Mouse (Mus musculus): ENCODE results near the gene Gm49387. TPM values are rescaled to one million over a fixed set of nuclear protein-coding genes. Genes with fewer than 3 reads are reported as not detected.

The Gm49387 gene
- polyA plus RNA-seq, 1 experiment from 2014 or later: not detected

DNA sequence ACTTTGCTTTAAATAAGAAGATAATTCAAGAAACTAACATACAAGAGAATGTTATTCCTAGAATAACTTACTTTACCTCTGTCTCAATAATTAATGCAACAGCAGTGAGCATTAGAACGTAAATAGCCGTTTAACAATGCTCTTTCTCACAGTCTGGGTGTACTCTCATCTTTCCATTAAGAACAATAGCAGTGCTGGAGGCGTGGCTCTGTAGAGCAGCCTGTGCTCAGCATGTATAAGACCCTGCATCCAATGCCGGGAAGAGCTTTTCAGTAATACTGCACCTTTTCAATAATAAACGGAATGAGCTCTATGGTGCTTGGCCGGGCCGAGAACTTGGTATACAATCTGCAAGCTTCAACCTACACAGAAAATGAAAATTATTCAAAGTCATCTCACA lies 10.0 kb downstream of the Gm49387 start:
- DNase-seq (ENCODE audit: low spot score): no peak
- no peaks in the 10 kb centered on the region for H3K9me3 ChIP-seq (ENCODE audit: control insufficient read depth, low read length)
- no peak overlapping the region for H3K9ac ChIP-seq (ENCODE audit: low read length)
- ATAC-seq (replicated peaks; ENCODE audit: low FRiP score): no peak
- H3K27me3 ChIP-seq (ENCODE audit: control insufficient read depth, insufficient read depth, low read length): no peaks in the 10 kb centered on the region
- H3K27ac ChIP-seq (ENCODE audit: low read depth, low read length): no peak overlapping the region
- 52% methylated on average over 7 of the region's 7 CpGs for WGBS
- no peak overlapping the region for H3K4me3 ChIP-seq (ENCODE audit: low read depth, low read length)
- no peak overlapping the region for H3K4me2 ChIP-seq (ENCODE audit: low read depth, low read length, severe bottlenecking)
- no peaks in the 10 kb centered on the region for H3K36me3 ChIP-seq (ENCODE audit: control insufficient read depth, insufficient read depth, low read length)
- H3K4me1 ChIP-seq (replicated peaks; ENCODE audit: control insufficient read depth, insufficient read depth, low read length): no peaks in the 10 kb centered on the region

DNA sequence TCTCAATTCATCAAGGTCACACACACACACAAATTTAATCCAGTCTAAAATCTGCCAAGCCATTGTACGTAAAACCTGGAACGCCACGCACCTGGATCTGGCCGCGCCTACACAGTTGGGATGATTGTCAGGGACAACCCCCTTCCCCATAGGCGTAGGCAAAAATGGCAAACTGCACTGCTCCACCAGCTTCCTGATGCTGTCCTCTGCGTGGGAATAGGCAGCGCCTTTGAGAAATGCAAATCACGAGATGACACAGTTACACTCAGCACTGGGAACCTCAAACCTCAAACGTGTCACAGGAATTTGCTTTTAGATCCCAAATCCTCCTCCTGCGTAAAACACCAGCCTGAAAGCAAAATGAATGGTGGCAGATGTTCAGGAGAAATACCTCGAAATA lies 17.9 kb downstream of the Gm49387 start:
- no peaks in the 10 kb centered on the region for H3K4me1 ChIP-seq (replicated peaks; ENCODE audit: control insufficient read depth, insufficient read depth, low read length)
- ATAC-seq (replicated peaks; ENCODE audit: low FRiP score) (no peak), DNase-seq (ENCODE audit: low spot score) (no peak)
- H3K9me3 ChIP-seq (ENCODE audit: control insufficient read depth, low read length): no peaks in the 10 kb centered on the region
- H3K36me3 ChIP-seq (ENCODE audit: control insufficient read depth, insufficient read depth, low read length): no peaks in the 10 kb centered on the region
- H3K27ac ChIP-seq (ENCODE audit: low read depth, low read length): no peak overlapping the region
- no peak overlapping the region for H3K4me3 ChIP-seq (ENCODE audit: low read depth, low read length)
- 86% methylated on average over 12 of the region's 12 CpGs for WGBS
- no peak overlapping the region for H3K9ac ChIP-seq (ENCODE audit: low read length)
- no peaks in the 10 kb centered on the region for H3K27me3 ChIP-seq (ENCODE audit: control insufficient read depth, insufficient read depth, low read length)
- no peak overlapping the region for H3K4me2 ChIP-seq (ENCODE audit: low read depth, low read length, severe bottlenecking)

DNA sequence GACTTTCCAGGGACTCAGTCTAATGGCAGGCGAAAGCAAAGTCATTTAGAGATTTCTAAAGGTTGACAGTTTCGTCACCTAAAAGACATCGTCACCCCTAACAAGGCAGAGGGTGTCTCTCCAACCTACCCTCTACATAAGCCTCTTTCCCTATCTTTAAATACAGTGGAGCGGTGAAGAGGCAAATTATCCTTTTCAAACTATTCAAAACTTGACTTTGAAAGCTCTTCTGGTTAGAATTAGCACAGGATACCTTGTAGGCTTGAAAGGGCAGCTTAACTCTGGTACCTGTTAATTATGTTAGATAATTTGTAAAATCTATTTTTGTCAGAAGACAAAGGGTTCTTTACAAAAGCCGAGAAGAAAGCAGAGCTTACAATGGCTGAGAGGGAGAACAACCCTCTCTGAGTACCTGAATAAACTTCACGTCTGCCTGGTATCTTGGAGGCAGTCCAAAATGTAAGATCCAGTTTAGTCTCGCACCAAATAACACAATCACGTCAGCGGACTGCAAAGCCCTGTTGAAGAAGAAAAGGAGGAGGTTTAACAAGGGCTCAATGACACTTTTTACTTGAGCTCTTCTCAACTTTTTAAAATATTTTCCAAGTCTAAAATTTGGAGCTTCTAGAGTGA lies 20.0 kb downstream of the Gm49387 start:
- H3K4me2 ChIP-seq (ENCODE audit: low read depth, low read length, severe bottlenecking): no peak overlapping the region
- no peaks in the 10 kb centered on the region for H3K27me3 ChIP-seq (ENCODE audit: control insufficient read depth, insufficient read depth, low read length)
- no peaks in the 10 kb centered on the region for H3K9me3 ChIP-seq (ENCODE audit: control insufficient read depth, low read length)
- no peak for ATAC-seq (replicated peaks; ENCODE audit: low FRiP score)
- no peak overlapping the region for H3K4me3 ChIP-seq (ENCODE audit: low read depth, low read length)
- no peak for DNase-seq (ENCODE audit: low spot score)
- no peaks in the 10 kb centered on the region for H3K4me1 ChIP-seq (replicated peaks; ENCODE audit: control insufficient read depth, insufficient read depth, low read length)
- no peak overlapping the region for H3K27ac ChIP-seq (ENCODE audit: low read depth, low read length)
- H3K36me3 ChIP-seq (ENCODE audit: control insufficient read depth, insufficient read depth, low read length): no peaks in the 10 kb centered on the region
- H3K9ac ChIP-seq (ENCODE audit: low read length): no peak overlapping the region
- WGBS: 64% methylated on average over 9 of the region's 9 CpGs

DNA sequence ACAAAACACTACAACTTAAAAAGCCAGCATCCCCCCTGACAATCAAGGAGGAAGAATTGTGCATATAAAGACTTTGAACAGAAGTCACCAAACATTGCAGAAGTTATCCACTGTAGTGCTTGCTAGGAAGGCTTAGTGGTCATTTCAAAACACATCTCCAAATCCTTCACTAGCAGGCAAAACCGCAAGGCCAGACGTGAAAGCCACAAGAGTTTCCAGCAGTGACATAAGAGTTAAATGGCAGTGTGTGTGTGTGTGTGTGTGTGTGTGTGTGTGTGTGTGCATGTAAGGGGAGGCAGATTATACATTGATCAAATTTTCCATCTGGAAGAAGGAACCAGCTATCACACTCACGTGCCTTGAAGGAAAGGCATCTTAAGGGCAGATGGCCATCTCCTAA lies 22.7 kb downstream of the Gm49387 start:
- 93% methylated on average over 3 of the region's 3 CpGs for WGBS
- Histone ChIP-seq H3K27ac (ENCODE audit: low read depth, low read length) (no peak overlapping the region), H3K36me3 (ENCODE audit: control insufficient read depth, insufficient read depth, low read length) (no peaks in the 10 kb centered on the region), H3K9ac (ENCODE audit: low read length) (no peak overlapping the region), H3K4me2 (ENCODE audit: low read depth, low read length, severe bottlenecking) (no peak overlapping the region), H3K4me1 (replicated peaks; ENCODE audit: control insufficient read depth, insufficient read depth, low read length) (no peaks in the 10 kb centered on the region), H3K9me3 (ENCODE audit: control insufficient read depth, low read length) (no peaks in the 10 kb centered on the region), H3K27me3 (ENCODE audit: control insufficient read depth, insufficient read depth, low read length) (no peaks in the 10 kb centered on the region), H3K4me3 (ENCODE audit: low read depth, low read length) (no peak overlapping the region)
- ATAC-seq (replicated peaks; ENCODE audit: low FRiP score): no peak
- no peak for DNase-seq (ENCODE audit: low spot score)

DNA sequence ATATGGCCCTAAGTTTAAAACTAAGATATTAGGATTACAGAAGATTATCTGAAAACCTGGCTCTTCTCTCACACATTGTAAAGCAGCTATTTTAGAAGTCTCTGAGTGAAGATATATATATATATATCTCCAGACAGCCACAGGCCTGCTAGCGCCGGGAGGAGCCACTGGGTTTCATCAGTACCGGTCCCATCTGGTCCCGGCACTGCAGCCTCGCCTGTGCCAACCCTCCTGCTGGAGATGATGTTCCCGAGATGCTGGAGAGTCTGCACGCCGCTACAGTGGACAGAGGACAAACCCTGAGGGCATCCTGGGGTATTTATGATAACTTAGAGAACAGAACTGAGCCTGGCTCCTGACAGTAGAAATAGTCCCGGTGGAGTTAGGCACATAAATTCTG lies 23.5 kb downstream of the Gm49387 start:
- Histone ChIP-seq H3K4me2 (ENCODE audit: low read depth, low read length, severe bottlenecking) (no peak overlapping the region), H3K27ac (ENCODE audit: low read depth, low read length) (no peak overlapping the region), H3K27me3 (ENCODE audit: control insufficient read depth, insufficient read depth, low read length) (no peaks in the 10 kb centered on the region), H3K9me3 (ENCODE audit: control insufficient read depth, low read length) (no peaks in the 10 kb centered on the region), H3K9ac (ENCODE audit: low read length) (no peak overlapping the region), H3K36me3 (ENCODE audit: control insufficient read depth, insufficient read depth, low read length) (no peaks in the 10 kb centered on the region), H3K4me3 (ENCODE audit: low read depth, low read length) (no peak overlapping the region), H3K4me1 (replicated peaks; ENCODE audit: control insufficient read depth, insufficient read depth, low read length) (no peaks in the 10 kb centered on the region)
- ATAC-seq (replicated peaks; ENCODE audit: low FRiP score): no peak
- WGBS: 90% methylated on average over 9 of the region's 9 CpGs
- DNase-seq (ENCODE audit: low spot score): no peak

DNA sequence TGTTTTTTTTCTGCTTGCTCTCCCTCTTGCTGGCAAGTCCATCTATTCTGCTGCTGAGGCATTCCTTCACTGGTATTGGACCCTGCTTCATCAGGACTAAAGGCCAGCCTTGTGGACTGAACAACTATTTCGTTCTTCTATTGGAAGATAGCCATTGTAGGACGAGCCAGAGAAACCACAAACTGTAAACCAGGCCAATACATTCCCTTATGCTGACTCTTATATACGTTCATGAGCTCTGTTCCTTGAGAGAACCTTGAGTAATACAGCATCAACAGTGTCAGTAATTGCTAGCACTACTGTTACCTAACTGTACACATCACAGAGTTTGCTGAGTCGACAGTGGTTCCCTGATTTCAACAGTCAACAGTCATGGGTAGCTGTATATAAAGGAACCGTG lies 27.0 kb downstream of the Gm49387 start:
- DNase-seq (ENCODE audit: low spot score) (no peak), ATAC-seq (replicated peaks; ENCODE audit: low FRiP score) (no peak)
- Histone ChIP-seq H3K9ac (ENCODE audit: low read length) (no peak overlapping the region), H3K9me3 (ENCODE audit: control insufficient read depth, low read length) (no peaks in the 10 kb centered on the region), H3K36me3 (ENCODE audit: control insufficient read depth, insufficient read depth, low read length) (no peaks in the 10 kb centered on the region), H3K27me3 (ENCODE audit: control insufficient read depth, insufficient read depth, low read length) (no peaks in the 10 kb centered on the region), H3K4me1 (replicated peaks; ENCODE audit: control insufficient read depth, insufficient read depth, low read length) (no peaks in the 10 kb centered on the region), H3K4me3 (ENCODE audit: low read depth, low read length) (no peak overlapping the region), H3K27ac (ENCODE audit: low read depth, low read length) (no peak overlapping the region), H3K4me2 (ENCODE audit: low read depth, low read length, severe bottlenecking) (no peak overlapping the region)
- WGBS: 86% methylated on average over 5 of the region's 5 CpGs

DNA sequence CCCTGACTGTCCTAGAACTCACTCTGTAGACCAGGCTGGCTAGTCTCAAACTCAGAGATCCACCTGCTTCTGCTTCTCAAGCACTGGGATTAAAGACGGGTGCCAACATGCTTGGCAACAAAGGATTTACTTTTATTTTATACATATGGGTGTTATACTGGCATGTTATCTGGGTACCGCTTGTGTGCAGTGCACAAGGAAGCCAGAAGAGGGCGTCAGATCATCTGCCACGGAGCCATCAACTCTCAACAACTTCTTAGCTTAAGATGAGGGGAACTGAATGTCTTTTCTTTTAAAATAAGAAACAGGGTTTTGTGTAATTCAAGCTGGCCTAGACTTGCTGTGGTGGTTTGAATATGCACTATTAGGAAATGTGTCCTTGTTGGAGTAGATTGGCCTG lies 28.7 kb downstream of the Gm49387 start:
- Histone ChIP-seq H3K9ac (ENCODE audit: low read length) (no peak overlapping the region), H3K27ac (ENCODE audit: low read depth, low read length) (no peak overlapping the region), H3K27me3 (ENCODE audit: control insufficient read depth, insufficient read depth, low read length) (no peaks in the 10 kb centered on the region), H3K4me2 (ENCODE audit: low read depth, low read length, severe bottlenecking) (no peak overlapping the region), H3K4me1 (replicated peaks; ENCODE audit: control insufficient read depth, insufficient read depth, low read length) (no peaks in the 10 kb centered on the region), H3K4me3 (ENCODE audit: low read depth, low read length) (no peak overlapping the region), H3K9me3 (ENCODE audit: control insufficient read depth, low read length) (no peaks in the 10 kb centered on the region), H3K36me3 (ENCODE audit: control insufficient read depth, insufficient read depth, low read length) (no peaks in the 10 kb centered on the region)
- no peak for DNase-seq (ENCODE audit: low spot score)
- WGBS: 68% methylated on average over 4 of the region's 4 CpGs
- no peak for ATAC-seq (replicated peaks; ENCODE audit: low FRiP score)

DNA sequence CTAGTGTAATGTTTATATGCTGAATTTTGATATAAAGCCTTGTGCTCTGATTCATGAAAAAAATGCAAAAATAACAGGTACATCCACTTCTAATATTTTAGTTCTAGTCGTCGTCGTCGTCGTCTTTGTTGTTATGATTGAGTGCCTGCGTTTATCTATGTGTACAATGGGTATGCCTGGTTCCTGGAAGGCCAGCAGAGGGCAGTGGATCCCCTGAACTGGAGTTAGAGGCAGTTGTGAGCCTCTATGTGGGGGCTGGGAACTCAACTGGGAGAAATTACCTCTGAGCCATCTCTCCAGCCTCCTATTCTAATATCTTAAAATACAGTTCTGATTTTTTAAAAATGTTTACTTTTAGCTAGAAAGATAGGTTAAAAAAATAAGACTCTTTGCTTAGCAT lies 35.2 kb downstream of the Gm49387 start:
- H3K4me2 ChIP-seq (ENCODE audit: low read depth, low read length, severe bottlenecking): no peak overlapping the region
- H3K27ac ChIP-seq (ENCODE audit: low read depth, low read length): no peak overlapping the region
- no peaks in the 10 kb centered on the region for H3K36me3 ChIP-seq (ENCODE audit: control insufficient read depth, insufficient read depth, low read length)
- 54% methylated on average over 6 of the region's 6 CpGs for WGBS
- no peak overlapping the region for H3K4me3 ChIP-seq (ENCODE audit: low read depth, low read length)
- no peak for ATAC-seq (replicated peaks; ENCODE audit: low FRiP score)
- DNase-seq (ENCODE audit: low spot score): no peak
- no peaks in the 10 kb centered on the region for H3K4me1 ChIP-seq (replicated peaks; ENCODE audit: control insufficient read depth, insufficient read depth, low read length)
- no peaks in the 10 kb centered on the region for H3K27me3 ChIP-seq (ENCODE audit: control insufficient read depth, insufficient read depth, low read length)
- H3K9me3 ChIP-seq (ENCODE audit: control insufficient read depth, low read length): no peaks in the 10 kb centered on the region
- no peak overlapping the region for H3K9ac ChIP-seq (ENCODE audit: low read length)

DNA sequence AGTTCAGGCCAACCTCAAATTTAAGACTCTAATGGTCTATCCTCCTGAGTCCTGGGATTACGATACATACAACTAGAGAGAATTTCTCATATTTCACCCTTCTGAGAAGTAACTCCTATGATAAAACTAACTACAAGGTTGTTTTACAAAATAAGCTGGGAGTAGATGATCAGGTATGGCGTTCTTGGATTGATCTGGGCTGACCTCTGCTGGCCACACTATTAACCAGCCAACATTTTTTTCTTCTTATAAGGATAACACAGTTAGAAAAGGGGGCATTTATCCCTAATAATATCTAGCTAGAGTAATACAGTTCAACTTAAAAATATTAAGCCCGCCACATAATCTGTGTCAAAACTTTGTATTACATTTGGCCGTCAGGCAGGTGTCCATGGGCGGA lies 35.8 kb downstream of the Gm49387 start:
- Histone ChIP-seq H3K36me3 (ENCODE audit: control insufficient read depth, insufficient read depth, low read length) (no peaks in the 10 kb centered on the region), H3K4me1 (replicated peaks; ENCODE audit: control insufficient read depth, insufficient read depth, low read length) (no peaks in the 10 kb centered on the region), H3K27me3 (ENCODE audit: control insufficient read depth, insufficient read depth, low read length) (no peaks in the 10 kb centered on the region), H3K9ac (ENCODE audit: low read length) (no peak overlapping the region), H3K4me3 (ENCODE audit: low read depth, low read length) (no peak overlapping the region), H3K27ac (ENCODE audit: low read depth, low read length) (no peak overlapping the region), H3K9me3 (ENCODE audit: control insufficient read depth, low read length) (no peaks in the 10 kb centered on the region), H3K4me2 (ENCODE audit: low read depth, low read length, severe bottlenecking) (no peak overlapping the region)
- ATAC-seq (replicated peaks; ENCODE audit: low FRiP score) (no peak), DNase-seq (ENCODE audit: low spot score) (no peak)
- 88% methylated on average over 5 of the region's 5 CpGs for WGBS

Measured in forebrain, embryonic 11.5 days (tissue).